Mouse (Mus musculus) monocyte, adult 5-6 weeks (primary cell): Measurements from ENCODE around the gene Angel1. TPM values are rescaled to one million over a fixed set of nuclear protein-coding genes. Genes with fewer than 3 reads are reported as not detected.

ENCODE experiments used
- total RNA-seq: library from RNA; stranded (forward); fragments of 200-1000, 200-491, 200-594 nt; gene quantifications from 3 replicates; pipeline ENCODE4 v1.2.3, GENCODE M21; 2017

Angel1 gene
- total RNA-seq, 1 experiment from 2014 or later = 2.0 TPM

Other genes starting within 250 kb of the Angel1 start
- not detected in 3 replicates for gene Vash1, start 47.8 kb downstream of the Angel1 start, total RNA-seq
- not detected in 3 replicates for gene Lrrc74a, start 7.9 kb upstream of the Angel1 start, total RNA-seq
- gene Irf2bpl, start 158.3 kb upstream of the Angel1 start, total RNA-seq = 15.1 to 32.7 TPM (median 18.2 TPM) in 3 replicates
- gene Cipc, start 220.6 kb upstream of the Angel1 start, total RNA-seq = 25.1 to 34.7 TPM (median 25.9 TPM) in 3 replicates